Comparison of ENCODE assay signal across 26 mouse cellular contexts in the genomic region with DNA sequence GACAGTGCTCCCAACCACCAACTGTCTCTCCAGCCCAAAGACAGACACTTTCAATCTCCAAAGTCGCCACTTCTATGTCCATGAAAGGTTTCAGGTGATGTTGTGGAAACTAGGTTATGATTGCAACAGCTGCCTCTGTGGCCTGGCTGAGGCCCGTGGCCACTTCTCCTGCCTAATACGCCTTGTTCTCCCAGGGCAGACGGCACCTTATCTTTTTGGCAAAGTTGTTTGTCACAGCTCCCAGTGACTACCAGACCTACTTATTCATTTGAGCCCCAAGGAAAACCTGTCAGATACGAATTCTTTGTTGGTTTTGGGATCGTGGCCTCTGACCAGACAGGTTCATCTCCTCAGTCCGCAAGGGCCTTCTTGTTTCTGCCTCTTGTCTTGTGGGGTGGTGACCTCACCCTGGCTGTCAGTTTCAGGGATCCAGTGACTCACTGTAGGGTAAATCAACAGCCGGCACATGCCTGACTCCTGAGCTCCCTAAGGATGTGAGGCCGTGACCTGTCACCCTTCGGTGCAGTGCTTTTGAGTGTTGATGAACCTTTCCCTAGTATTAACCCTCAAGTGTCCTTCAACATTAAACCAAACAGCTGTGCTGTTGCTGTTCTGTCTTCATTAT. TPM values are rescaled to one million over a fixed set of nuclear protein-coding genes. Genes with fewer than 3 reads are reported as not detected.
A peak's percentile ranks its signal among the peaks of the same experiment; 100 is the strongest.
DNase-seq lines count a peak whose midpoint lies in the region; TF ChIP-seq lines count a peak whose summit lies in the region.
"Had no signal": no experiment of that assay in that cellular context is flagged by ENCODE, and none has a peak within 500 bp of the region (broad histone marks: within the 10 kb centered on the region; RNA-seq: fewer than 3 reads in every experiment).

No protein-coding gene starts in this region.

- H3ac ChIP-seq in C2C12 (ENCODE audit: control insufficient read depth, insufficient read length, low read depth): no peak overlapping the region

- intact Hi-C loops in heart, postnatal 36 days (cut with DNase I): no loop called here

- peak; percentile 52 to 53 for DNase-seq in adrenal gland, postnatal 36 days
- DNase-seq in adrenal gland, postnatal 4 days (ENCODE audit: low spot score in 2 of 2): no peak
- DNase-seq in heart, adult 18-20 months: peak; percentile 46 to 65
- no peak for DNase-seq in heart, postnatal 36 days
- DNase-seq in 3134 (ENCODE audit: extremely low read depth, insufficient read length, low spot score): peak; percentile 47
- DNase-seq in right cerebral cortex, postnatal 10 days (ENCODE audit: low spot score in 2 of 2): no peak
- DNase-seq: B cell, adult 2 months; cerebellum, adult 18-20 months; cerebellum, adult 9-11 months; cerebellum, postnatal 36 days; gastrocnemius, postnatal 10 days; kidney, adult 18-20 months; kidney, postnatal 10 days had no signal

- no peak overlapping the region for H3K4me3 ChIP-seq in C2C12 (ENCODE audit: insufficient read depth, poor library complexity, severe bottlenecking)
- H3K4me3 ChIP-seq: embryonic facial prominence, embryonic 13.5 days; forebrain, embryonic 12.5 days; heart, embryonic 10.5 days; heart, embryonic 15.5 days; hindbrain, embryonic 13.5 days; intestine, embryonic 15.5 days had no signal

- no peak for TF ChIP-seq CTCF in C2C12 (IDR thresholded peaks at IDR 0.05; ENCODE audit: control insufficient read depth, insufficient read depth, insufficient read length)

- H3K79me2 ChIP-seq in C2C12 (ENCODE audit: control insufficient read depth, insufficient read depth): peaks cover 5% of the 10 kb centered on the region

- H3K36me3 ChIP-seq in C2C12 (ENCODE audit: control insufficient read depth, insufficient read depth): no peaks in the 10 kb centered on the region
- H3K36me3 ChIP-seq: embryonic facial prominence, embryonic 13.5 days; forebrain, embryonic 12.5 days; heart, embryonic 10.5 days; heart, embryonic 15.5 days; hindbrain, embryonic 13.5 days; intestine, embryonic 15.5 days had no signal

- H3K27me3 ChIP-seq in C2C12 (ENCODE audit: control insufficient read depth, insufficient read depth, insufficient read length): no peaks in the 10 kb centered on the region
- H3K27me3 ChIP-seq: hindbrain, embryonic 13.5 days; intestine, embryonic 15.5 days; Patski had no signal

- no peaks in the 10 kb centered on the region for H3K79me3 ChIP-seq in C2C12 (ENCODE audit: low read depth)

TF ChIP-seq in C2C12, 6 proteins besides CTCF, POLR2A, EP300 and RAD21:
- TF ChIP-seq MYOG (IDR thresholded peaks at IDR 0.05; ENCODE audit: control insufficient read depth, extremely low read depth, insufficient read length) (no peak), USF1 (IDR thresholded peaks at IDR 0.05; ENCODE audit: low read depth) (no peak), FOSL1 (IDR thresholded peaks at IDR 0.05; ENCODE audit: insufficient read depth, low read length, poor library complexity, severe bottlenecking) (peak; percentile 38), MYOD1 (IDR thresholded peaks at IDR 0.05; ENCODE audit: control insufficient read depth, insufficient read length, low read depth) (no peak), MAX (IDR thresholded peaks at IDR 0.05) (no peak), CEBPB (IDR thresholded peaks at IDR 0.05; ENCODE audit: low read depth) (peak; percentile 28)

RNA-seq across cellular contexts. Expression of gene Rnf39, which starts 15.1 kb away (rescaled TPM):
- under 1 TPM in 1 of 2 experiments, not detected in 1; 0.16 TPM for total RNA-seq in adrenal gland, postnatal 36 days (2021)
- 1 to 10 TPM in 1 of 2 experiments, under 1 TPM in 1; 0.31 to 1.1 TPM for total RNA-seq in adrenal gland, postnatal 4 days (2021)
- total RNA-seq in heart, adult 18-20 months (2021): under 1 TPM; 0.72 to 0.87 TPM
- total RNA-seq in heart, postnatal 36 days (2021): under 1 TPM; 0.76 to 0.92 TPM
- polyA plus RNA-seq in C2C12 (2012; fragmentation: generic; extraction: Trizol): 0.02 TPM
- polyA plus RNA-seq: heart, embryonic 10.5 days had no signal

RNA-seq across cellular contexts. Expression of gene Ppp1r11, which starts 23.9 kb away (rescaled TPM):
- 100 to 1,000 TPM in 1 of 2 experiments, 10 to 100 TPM in 1; 91.8 to 102 TPM for total RNA-seq in adrenal gland, postnatal 36 days (2021)
- total RNA-seq in adrenal gland, postnatal 4 days (2021): 10 to 100 TPM; 63.6 to 65.1 TPM
- total RNA-seq in heart, adult 18-20 months (2021): 100 to 1,000 TPM in 1 of 2 experiments, 10 to 100 TPM in 1; 95.7 to 113 TPM
- total RNA-seq in heart, postnatal 36 days (2021): 10 to 100 TPM; 95.1 to 96.8 TPM
- polyA plus RNA-seq in C2C12 (2012; fragmentation: generic; extraction: Trizol): 181 TPM

RNA-seq across cellular contexts. Expression of gene Trim31, which starts 29.7 kb away (rescaled TPM):
- not detected for total RNA-seq in adrenal gland, postnatal 36 days (2021)
- not detected for total RNA-seq in adrenal gland, postnatal 4 days (2021)
- not detected for total RNA-seq in heart, adult 18-20 months (2021)
- total RNA-seq in heart, postnatal 36 days (2021): not detected
- not detected for polyA plus RNA-seq in C2C12 (2012; fragmentation: generic; extraction: Trizol)
- total RNA-seq: gastrocnemius, postnatal 10 days; gastrocnemius, postnatal 4 days; heart, postnatal 14 days had no signal
- polyA plus RNA-seq: embryonic facial prominence, embryonic 13.5 days; forebrain, embryonic 12.5 days; forebrain, embryonic 16.5 days; frontal cortex, adult 2 months; heart, embryonic 10.5 days; heart, embryonic 15.5 days; hindbrain, embryonic 13.5 days; kidney, embryonic 14.5 days; Patski had no signal

RNA-seq across cellular contexts. Expression of gene Znrd1, which starts 30.8 kb away (rescaled TPM):
- 10 to 100 TPM; 44.2 to 45.0 TPM for total RNA-seq in adrenal gland, postnatal 36 days (2021)
- total RNA-seq in adrenal gland, postnatal 4 days (2021): 10 to 100 TPM; 35.8 to 41.6 TPM
- total RNA-seq in heart, adult 18-20 months (2021): 10 to 100 TPM; 29.1 to 31.1 TPM
- total RNA-seq in heart, postnatal 36 days (2021): 10 to 100 TPM; 24.1 to 27.6 TPM
- 93.2 TPM for polyA plus RNA-seq in C2C12 (2012; fragmentation: generic; extraction: Trizol)

RNA-seq across cellular contexts. Expression of gene Znrd1as, which starts 30.8 kb away (rescaled TPM):
- total RNA-seq in adrenal gland, postnatal 36 days (2021): 10 to 100 TPM in 1 of 2 experiments, 1 to 10 TPM in 1; 9.0 to 13.6 TPM
- total RNA-seq in adrenal gland, postnatal 4 days (2021): 1 to 10 TPM; 7.4 to 7.8 TPM
- 10 to 100 TPM; 15.1 to 16.2 TPM for total RNA-seq in heart, adult 18-20 months (2021)
- 10 to 100 TPM; 13.3 to 13.5 TPM for total RNA-seq in heart, postnatal 36 days (2021)
- 3.2 TPM for polyA plus RNA-seq in C2C12 (2012; fragmentation: generic; extraction: Trizol)

Comparison
In these comparisons a context has a peak if more than half of its experiments do, and no peak if none do; other contexts are left out.
1. DNase-seq: peak in adrenal gland, postnatal 36 days (2 of 2), heart, adult 18-20 months (2 of 2) and 3134 (single experiment); none in adrenal gland, postnatal 4 days (0 of 2), heart, postnatal 36 days (0 of 2) and right cerebral cortex, postnatal 10 days (0 of 2).